Mouse (Mus musculus): Measurements from ENCODE around the gene Bcl11b.

- TF ChIP-seq POLR2A (IDR thresholded peaks at IDR 0.05; ENCODE audit: control insufficient read depth, low read depth, low read length) (no peak), CTCF (IDR thresholded peaks at IDR 0.05; ENCODE audit: control insufficient read depth, insufficient read depth, insufficient replicate concordance, low read depth, low read length) (no peak)
Measured at GRCm38 (mm10) chr12:107997241-107997640, 6.2 kb downstream of the Bcl11b start.

Data from testis, adult 2 months (tissue).